Mouse (Mus musculus) liver (tissue): ENCODE measurements around the gene Lipc.

Experiments
- DNase-seq: peaks from one replicate; pipeline ENCODE4 v3.0.0-alpha.2; 2020; ENCODE audit warnings: mixed read lengths

Gene Lipc

GRCm38 (mm10) chr9:70954226-70954625 lies 2.2 kb upstream of the Lipc start:
- DNase-seq: no peak

GRCm38 (mm10) chr9:70949336-70949735 lies 2.7 kb downstream of the Lipc start:
- DNase-seq: no peak

GRCm38 (mm10) chr9:70947312-70947711 lies 4.7 kb downstream of the Lipc start:
- DNase-seq: no peak

GRCm38 (mm10) chr9:70942686-70943333 lies 9.2 kb downstream of the Lipc start:
- DNase-seq: no peak

- no peak for DNase-seq
These were observed 12.1 kb downstream of the Lipc start for GRCm38 (mm10) chr9:70939752-70940501.

- DNase-seq: no peak
These were observed 13.2 kb downstream of the Lipc start for GRCm38 (mm10) chr9:70938850-70939249.

GRCm38 (mm10) chr9:70938134-70938533 lies 13.9 kb downstream of the Lipc start:
- DNase-seq: no peak

- no peak for DNase-seq
These were observed 17.3 kb downstream of the Lipc start for GRCm38 (mm10) chr9:70934587-70935295.

- no peak for DNase-seq
These were observed 21.4 kb downstream of the Lipc start for GRCm38 (mm10) chr9:70930641-70931020.

GRCm38 (mm10) chr9:70929840-70930640 lies 22.0 kb downstream of the Lipc start:
- DNase-seq: peak; percentile 81

- DNase-seq: no peak
These were observed 23.6 kb downstream of the Lipc start for GRCm38 (mm10) chr9:70928472-70928871.

- no peak for DNase-seq
These were observed 24.3 kb downstream of the Lipc start for GRCm38 (mm10) chr9:70927701-70928100.

- peak; percentile 92 for DNase-seq
These were observed 25.0 kb downstream of the Lipc start for GRCm38 (mm10) chr9:70926820-70927588.

- DNase-seq: no peak
These were observed 26.8 kb downstream of the Lipc start for GRCm38 (mm10) chr9:70925225-70925624.

- DNase-seq: peak; percentile 58
These were observed 27.3 kb downstream of the Lipc start for GRCm38 (mm10) chr9:70924763-70925162.

- DNase-seq: peak; percentile 97
These were observed 30.1 kb downstream of the Lipc start for GRCm38 (mm10) chr9:70921781-70922565.

GRCm38 (mm10) chr9:70921132-70921531 lies 30.9 kb downstream of the Lipc start:
- peak; percentile 50 for DNase-seq

- no peak for DNase-seq
These were observed 32.8 kb downstream of the Lipc start for GRCm38 (mm10) chr9:70919271-70919670.

- DNase-seq: no peak
These were observed 35.5 kb downstream of the Lipc start for GRCm38 (mm10) chr9:70916516-70916915.

GRCm38 (mm10) chr9:70915356-70915685 lies 36.7 kb downstream of the Lipc start:
- no peak for DNase-seq

- peak; percentile 87 for DNase-seq
These were observed 37.2 kb downstream of the Lipc start for GRCm38 (mm10) chr9:70914659-70915355.
